Mouse (Mus musculus) thymus, adult 2 months (tissue): ENCODE measurements around the gene Ankrd26.

Experiments
- CTCF ChIP-seq: fragments of 200-500 bp; IDR thresholded peaks from 2 replicates; pipeline ENCODE4 v1.5.1; 2012; ENCODE audit warnings: mild to moderate bottlenecking, control low read depth, low read length, moderate library complexity, borderline replicate concordance; ENCODE audit not compliant: control insufficient read depth, poor library complexity, insufficient read depth; ENCODE audit errors: extremely low read depth
- POLR2A ChIP-seq: fragments of 200-500 bp; IDR thresholded peaks from 2 replicates; pipeline ENCODE4 v1.6.1; 2012; ENCODE audit warnings: mild to moderate bottlenecking, low read length, control low read depth, moderate library complexity; ENCODE audit not compliant: control insufficient read depth, poor library complexity, insufficient read depth; ENCODE audit errors: extremely low read depth

DNA sequence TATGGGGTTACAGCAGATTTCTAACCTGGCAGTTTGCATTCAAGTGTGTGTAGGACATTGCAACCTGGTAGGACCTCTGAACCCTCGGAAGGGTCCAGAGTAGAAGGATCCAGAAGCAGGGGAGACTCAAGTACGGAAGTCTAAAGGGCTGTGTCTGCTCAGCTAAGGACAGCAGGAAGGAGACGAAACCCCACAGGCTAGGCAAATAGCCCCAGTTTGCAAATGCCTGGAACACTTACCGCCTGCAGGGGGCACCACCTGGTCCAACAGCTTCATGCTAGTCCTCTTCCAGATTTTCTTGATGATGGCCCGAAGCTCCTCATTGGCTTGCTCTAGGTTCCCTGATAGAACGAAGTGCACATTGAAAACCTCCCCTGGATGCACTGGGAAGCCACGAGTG lies 43.9 kb upstream of the Ankrd26 start:
- no peak for TF ChIP-seq POLR2A
- no peak for TF ChIP-seq CTCF
